Mouse (Mus musculus): ENCODE measurements around the gene Maml2.

Gene Maml2

DNA sequence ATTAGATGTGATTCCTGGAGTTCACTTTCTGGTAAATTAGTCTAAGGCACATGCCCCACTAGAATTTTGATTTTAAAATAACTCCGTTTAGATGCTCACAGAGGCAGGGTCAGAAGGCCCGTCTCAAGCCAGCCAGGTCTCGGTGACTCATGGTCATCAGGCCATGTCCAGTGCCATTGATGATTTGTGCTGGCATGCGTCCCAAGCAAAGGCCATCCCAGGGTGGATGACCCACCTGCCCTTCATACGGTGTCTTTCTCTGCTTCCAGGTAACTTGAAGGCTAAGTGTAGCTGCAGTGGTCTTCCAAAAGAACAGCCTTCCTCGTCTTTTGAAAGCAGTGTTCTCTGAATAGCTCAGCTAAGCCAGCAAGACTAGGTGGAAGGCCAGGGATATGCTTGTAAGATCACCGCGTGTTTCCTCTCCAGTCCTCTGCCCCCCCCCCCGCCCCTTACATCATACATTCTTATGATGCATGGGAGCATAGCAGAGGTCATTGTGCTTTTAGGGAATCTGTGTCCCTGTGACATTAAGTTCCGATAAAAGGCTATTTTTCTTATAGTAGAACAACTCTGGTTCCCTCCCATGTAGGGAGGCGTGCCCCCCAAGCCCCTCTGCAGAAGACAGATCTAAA is 235.4 kb downstream of the Maml2 start:
- DNase-seq (ENCODE audit: low spot score): no peak

DNA sequence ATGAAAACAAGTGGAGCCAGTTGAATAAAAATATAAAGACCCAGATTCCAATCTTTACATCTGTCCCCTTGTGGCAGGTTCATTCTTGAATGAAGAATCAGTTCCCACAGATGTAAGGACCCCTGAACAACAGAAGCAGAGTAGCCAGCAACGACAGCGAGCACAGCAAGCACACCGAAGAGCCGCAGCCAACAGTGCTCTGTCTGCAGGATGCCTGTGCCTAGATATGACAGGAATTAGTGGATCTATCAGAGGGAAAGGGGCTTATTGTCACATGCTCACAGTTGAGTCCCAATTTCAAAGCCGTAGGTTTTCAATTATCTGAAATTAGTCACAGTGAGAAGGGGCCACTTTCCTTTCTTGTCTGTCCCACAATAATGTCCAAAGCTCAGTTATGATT is 238.0 kb downstream of the Maml2 start:
- no peak for DNase-seq (ENCODE audit: low spot score)

DNA sequence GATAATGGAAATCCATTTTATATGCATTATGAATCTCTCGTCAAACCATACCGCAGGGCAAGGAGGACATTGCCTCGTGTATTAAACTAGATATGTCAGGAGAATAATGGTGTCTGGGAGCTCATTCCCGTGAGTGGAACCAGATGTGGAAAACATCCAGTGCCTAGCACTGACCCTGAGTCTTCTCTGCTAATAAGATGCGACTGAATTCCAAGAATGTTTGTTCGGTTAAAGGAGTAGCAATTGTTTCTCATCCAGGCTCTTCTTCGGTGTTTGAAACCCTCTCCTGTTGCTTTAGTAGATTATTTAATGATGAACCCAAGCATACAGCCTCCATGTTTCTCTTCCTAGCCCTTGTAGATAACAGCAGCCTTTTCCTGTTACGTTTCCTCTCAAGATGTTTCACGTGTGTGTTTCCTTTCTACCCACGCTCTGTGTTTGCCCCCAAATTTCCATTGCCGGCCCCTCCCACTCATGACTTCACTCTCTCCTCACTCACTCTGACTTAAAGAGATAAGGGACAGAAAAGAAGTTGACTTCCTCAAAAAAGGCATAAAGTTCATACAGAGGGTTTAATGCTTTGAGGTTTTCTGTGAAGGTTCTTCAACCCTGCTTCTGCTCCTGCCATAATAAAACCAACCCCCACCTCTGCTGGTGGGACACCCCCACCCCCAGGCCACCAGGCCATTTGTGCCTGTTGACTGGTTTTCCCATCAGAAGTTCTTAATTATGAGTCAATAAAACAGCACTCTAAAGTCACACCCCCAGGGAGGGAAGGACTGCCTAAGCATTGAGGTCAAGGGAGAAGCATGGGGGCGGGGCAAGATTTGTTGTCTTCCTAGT is 238.9 kb downstream of the Maml2 start:
- DNase-seq (ENCODE audit: low spot score): no peak

DNA sequence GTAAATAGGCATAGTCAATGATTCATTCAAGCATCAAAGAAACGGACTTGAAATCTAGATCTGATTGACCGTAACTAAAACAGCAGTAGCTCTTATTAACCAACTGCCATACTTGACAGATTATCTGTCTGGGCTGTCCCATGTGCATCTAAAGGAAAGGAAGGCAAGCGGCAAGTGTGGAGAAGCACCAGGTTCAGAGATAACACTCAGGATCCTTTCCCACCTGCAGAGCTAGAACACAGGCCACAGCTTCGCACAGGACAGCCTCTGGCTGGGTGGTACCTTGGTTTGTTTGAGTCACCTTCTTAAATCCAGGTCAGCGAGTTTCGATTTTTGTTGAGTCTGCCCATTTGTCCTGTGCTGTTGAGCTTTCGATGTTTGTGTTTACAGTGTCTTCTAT is 240.4 kb downstream of the Maml2 start:
- DNase-seq (ENCODE audit: low spot score): no peak

DNA sequence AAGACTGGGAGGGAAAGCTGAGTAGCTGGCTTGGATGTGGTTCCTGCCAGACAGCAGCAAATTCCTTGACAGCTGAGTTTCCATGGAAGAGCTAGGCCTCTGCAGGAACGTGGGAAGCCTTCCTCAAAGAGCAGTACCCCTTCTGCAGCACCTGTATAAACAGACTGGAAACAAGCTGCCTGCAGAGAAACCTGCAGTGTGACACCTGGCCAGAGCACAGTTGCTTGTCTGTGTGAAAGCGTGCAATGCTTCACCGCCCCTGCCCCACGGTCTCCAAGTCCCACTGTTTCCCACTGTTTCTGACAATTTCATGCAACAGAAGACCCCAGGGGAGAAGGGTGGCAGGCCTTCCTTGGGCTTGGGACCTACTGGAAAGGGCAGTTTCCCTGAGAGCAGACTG is 241.8 kb downstream of the Maml2 start:
- DNase-seq (ENCODE audit: low spot score): no peak

DNA sequence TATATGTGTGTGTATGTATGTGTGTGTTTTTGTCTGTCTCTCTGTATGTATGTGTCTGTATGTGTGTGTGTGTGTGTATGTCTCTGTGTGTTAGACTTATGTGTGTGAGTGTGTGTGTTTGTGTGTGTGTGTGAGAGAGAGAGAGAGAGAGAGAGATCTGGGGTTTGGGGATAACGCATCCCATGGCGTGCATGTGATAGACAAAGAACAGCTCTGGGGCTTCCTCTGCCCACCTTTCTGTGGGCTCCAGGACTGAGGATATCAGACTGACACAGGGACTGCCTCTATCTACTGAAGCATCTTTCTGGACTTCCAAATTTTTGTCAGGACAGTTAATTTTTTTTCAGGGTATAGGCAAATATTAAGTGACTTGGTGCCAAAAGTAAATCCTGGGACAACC is 242.5 kb downstream of the Maml2 start:
- DNase-seq (ENCODE audit: low spot score): no peak

DNA sequence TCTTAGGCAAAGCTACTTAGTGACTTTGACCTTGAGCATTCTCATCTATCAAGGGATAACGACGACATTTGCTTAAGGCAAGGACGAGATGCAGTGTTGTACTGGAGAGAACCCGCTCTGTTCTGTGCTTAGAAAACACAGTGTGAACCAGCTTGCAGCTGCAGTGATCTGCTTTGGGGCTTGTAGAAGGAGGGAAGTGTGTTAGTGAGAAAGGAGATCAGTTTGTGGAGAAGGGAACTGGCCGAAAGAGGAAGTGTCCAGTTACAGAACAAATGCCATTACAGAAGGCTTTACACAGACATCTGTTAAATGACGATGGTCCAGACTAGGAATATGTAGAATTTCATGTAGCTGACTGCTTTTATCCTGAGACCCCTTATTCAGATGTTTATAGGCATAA is 243.0 kb downstream of the Maml2 start:
- no peak for DNase-seq (ENCODE audit: low spot score)

DNA sequence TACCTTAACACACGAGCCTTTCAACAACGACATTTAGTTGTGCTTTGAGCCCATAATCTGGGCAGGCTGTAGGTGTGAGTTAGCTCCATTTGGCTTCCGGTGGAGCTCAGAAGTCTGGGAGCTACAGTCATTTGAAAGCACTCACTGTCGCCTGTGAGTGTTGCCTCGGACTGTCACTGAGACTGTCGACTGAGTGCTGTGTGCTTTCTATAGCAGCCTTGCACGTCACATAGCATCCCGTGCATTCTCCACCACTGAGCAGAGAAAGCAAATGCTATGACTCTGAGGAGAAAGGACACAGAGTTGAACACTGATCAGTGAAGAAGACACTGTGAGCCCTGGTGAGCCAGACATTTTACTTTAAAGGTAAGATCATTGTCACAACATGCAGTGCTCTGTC is 245.4 kb downstream of the Maml2 start:
- DNase-seq (ENCODE audit: low spot score): no peak

DNA sequence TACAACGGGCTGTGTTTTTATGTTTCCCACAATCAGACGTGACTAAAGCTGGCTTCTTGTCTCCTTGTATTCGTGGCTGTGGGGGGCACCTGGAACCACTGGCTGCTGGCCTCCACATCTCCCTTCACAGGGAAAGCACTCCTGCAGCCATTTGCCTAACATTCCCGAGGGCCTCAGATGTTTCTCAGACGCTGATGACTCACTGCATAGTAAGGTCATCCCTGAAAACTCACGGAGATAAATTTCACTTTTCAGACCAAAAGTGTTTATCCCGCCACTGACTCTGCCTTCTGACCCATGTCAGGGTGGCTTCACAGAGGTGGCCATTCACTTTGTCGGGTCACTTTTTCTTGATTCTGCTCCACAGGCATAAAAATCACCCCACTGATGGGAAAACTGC is 246.4 kb downstream of the Maml2 start:
- no peak for DNase-seq (ENCODE audit: low spot score)

DNA sequence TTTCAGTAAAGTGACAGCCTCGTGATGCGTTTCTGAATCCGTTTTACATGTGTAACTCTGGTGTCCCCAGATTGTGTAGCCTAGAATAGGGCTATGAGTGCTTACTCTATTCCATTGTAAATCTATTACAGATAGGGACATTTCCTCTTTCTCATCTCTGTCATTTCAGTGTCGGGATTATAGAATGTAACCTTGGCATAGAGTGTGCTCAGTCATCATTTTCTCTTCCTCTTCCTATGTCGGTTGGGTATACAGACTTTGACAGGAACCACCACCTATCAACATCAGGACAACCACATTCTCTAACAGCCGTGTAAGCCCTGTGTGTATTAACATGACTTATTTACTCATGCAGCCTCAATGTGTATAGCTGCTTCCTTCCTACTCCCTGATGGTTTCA is 248.0 kb downstream of the Maml2 start:
- DNase-seq (ENCODE audit: low spot score): no peak

DNA sequence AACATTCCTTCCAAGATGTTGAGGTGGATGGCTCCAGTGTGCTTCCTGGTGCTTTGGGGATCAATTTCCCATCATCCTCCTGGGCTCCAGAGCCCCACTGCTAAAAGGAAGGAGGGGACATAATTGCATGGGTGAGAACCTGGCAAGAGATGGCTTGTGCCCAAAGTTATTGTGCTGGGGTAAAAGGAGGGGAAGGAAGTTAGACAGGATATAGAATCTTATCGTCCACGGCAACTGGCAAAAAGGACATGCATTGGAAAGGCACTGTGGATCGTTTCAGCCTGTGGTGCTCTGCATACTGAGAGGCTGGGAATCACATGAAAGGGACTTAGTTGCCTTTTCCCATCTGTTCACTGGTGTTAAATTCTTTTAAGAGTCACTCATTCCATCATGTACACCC is 252.2 kb downstream of the Maml2 start:
- no peak for DNase-seq (ENCODE audit: low spot score)

DNA sequence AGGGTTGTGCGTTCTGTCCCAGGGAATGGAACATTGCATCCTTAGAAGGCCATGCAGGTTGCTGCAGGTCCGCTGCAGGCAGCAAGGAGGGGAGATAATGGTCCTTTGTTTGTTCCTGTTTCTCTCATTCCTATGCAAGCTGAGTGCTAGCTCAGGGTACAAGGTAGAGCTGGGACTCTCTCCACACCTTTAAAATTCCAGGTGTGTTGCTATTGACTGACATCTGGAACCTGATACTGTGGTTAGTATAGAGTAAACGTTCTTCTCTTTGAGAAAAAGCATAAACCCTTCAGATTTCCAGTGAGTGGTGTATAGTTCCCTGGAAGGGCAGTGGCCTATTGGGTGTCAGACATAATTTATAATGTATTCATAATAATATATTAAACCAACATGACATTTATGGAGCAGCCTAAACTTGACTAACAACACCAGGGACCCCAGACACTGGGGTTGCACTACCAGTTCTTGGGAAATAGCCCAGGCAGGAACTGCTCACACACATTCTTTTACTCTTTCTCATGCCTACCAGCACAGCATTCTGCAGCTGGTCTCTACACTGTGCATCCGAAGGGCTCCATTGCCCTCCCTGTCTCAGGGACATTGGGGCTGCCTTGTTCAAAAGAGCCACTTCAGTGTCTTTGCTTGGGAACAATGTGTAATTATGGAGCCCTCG is 254.8 kb downstream of the Maml2 start:
- DNase-seq (ENCODE audit: low spot score): no peak

DNA sequence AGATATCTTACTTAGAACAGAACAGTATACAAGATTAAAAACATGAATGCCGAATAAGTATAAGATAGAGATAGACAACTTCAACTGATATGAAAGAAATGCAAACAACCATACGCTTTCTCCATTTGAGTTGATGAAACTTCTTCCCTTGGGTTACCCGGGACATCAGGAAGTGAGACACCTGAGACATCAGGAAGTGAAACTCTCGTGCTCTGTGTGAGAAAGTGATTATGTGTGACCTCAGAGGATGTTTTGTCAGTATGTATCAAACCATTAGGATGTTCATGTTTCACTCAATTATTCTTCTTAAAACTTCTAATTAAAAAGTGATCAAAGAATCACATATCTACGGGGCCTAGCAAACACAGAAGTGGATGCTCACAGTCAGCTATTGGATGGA is 257.0 kb downstream of the Maml2 start:
- DNase-seq (ENCODE audit: low spot score): no peak

DNA sequence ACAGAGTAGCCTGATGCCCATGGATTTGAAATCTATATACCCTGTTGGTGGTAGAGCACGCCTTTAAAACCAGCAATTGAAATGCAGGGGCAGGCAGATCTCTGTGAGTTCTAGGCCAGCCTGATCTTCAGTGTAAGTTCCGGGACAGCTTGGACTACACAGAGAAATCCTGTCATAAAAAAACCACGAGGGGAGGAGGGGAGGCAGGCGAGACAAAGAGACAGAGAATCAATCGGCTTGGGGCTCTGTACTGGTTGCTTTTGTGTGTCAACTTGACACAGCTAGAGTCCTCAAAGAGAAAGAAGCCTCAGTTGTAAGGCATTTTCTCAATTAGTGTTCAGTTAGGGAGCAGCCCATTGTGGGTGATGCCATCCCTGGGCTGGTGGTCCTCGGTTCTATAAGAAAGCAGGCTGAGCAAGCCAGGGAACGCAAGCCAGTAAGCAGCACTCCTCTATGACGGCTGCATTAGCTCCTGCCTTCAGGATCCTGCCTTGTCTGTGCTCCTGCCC is 258.3 kb downstream of the Maml2 start:
- no peak for DNase-seq (ENCODE audit: low spot score)

DNA sequence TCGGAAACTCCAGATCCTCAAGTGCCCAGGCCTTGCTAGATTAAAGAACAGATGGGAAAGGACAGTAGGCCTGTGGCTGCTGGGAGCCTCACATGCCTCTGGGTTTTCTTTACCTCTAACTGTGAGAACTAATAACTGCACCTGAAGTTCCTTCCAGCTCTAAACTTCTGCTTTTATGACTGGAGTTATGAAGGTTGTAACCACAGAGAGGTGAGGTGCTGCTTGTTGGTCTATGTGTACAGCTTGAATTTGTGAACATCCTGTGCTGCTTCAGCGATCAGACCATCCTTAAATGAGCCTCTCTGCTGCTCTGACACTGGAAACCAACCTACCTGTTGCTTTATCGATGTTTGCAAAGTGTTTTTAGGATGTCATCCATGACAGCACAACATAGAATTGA is 258.9 kb downstream of the Maml2 start:
- DNase-seq (ENCODE audit: low spot score): no peak

DNA sequence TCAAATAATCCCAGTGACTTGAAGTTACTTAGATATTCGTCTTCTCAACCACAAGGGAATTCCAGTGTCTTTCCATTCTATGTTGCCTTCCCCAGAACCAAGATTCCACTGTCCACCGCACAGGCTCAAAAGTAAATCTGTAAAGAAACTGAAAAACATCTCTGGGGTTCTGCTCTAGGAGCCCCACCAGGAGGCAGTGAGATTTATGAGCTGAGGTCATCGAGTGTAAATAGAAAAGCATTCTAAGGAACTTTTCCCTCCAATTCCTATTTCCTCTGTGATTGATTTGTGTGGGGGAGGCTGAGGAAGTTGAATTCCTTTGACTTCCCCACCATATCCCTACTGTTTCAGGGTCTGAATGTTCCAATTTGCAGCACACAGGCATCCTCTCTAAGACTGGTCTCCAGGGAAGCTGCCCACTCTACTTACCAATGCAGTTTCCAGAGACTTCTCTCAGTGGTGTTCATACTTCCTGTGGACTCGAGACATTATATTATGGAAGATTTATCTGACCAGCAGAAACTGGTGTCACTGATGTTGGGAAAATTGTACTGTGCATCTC is 261.1 kb downstream of the Maml2 start:
- DNase-seq (ENCODE audit: low spot score): no peak

DNA sequence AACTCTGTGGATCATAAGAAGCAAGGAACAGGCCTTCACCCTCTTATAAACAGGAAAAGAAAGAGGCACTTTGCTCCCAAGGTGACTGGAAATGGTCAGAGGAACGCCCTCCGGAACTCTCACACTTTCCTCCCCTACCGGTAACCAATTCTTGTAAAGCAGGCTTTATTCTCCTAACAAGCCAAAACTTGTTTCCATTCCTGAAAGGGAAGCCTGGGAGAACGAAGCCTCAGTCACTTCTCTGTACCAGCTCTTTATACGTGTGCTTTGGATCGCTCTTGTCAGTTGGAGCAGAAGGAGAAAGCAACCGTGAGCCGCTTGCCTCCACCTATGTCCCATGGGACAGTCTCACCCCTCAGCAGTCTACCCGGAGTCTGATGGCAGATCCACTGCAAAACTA is 262.9 kb downstream of the Maml2 start:
- DNase-seq (ENCODE audit: low spot score): no peak

DNA sequence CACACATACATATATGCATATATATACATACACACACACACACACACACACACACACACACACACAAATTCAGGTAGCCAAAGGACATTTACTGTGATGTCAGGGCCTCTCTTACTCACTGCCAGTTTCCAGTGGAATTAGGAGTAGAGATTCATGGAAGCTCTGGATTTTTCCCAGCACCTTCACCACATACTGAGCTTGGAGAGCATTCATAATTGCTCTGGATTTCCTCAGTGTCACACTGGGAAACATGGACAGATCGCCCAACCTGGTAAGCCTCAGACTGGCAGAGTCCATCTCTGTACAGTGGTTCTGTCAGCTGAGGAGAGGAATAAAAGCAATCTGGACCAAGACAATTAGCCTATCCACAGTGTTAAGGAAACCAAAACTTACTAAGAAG is 263.6 kb downstream of the Maml2 start:
- no peak for DNase-seq (ENCODE audit: low spot score)

DNA sequence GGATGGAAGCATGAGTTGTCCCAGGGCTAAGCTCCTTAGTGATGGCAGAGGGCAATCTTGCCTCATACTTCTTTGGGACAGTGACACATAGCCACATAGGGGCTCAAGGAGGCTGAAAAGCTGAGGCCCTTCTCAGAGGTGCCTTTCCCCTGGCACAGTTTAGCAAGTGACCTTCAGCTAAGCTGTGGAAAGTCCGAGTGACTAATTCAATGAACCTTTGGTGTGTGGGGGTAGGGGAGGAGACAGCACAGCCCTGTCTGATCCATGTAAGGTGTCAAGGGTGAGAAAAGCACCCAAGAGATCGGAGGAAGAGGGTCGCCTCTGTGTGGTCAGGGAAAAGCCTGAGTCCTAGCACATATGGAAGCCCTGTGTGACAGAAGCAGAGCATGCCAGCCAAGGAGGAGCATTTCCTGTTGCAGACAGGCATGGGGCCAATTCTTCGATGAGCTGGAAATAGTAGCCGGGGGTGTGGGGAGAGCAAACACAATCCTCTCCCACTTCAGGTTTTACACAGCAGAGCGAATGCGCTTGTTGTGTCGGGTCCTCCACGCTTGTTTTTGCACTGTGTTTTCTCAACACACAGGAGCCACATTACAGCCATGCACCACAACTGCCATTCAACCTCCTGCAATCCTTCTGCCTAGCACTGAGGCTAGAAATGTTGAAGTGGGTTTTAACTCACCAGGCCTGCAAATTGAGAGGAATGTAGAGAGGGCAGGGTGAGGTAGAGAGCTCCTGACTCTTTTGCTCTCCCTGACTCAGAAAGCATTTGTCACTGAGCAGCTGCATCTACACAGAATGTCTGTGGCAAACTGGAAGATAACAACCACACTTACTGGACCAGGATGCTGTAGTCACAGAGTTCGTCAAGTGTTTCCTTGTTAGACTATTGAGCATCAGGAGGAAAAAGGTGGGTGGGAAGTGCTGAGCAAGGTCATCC is 266.0 kb downstream of the Maml2 start:
- no peak for DNase-seq (ENCODE audit: low spot score)

DNA sequence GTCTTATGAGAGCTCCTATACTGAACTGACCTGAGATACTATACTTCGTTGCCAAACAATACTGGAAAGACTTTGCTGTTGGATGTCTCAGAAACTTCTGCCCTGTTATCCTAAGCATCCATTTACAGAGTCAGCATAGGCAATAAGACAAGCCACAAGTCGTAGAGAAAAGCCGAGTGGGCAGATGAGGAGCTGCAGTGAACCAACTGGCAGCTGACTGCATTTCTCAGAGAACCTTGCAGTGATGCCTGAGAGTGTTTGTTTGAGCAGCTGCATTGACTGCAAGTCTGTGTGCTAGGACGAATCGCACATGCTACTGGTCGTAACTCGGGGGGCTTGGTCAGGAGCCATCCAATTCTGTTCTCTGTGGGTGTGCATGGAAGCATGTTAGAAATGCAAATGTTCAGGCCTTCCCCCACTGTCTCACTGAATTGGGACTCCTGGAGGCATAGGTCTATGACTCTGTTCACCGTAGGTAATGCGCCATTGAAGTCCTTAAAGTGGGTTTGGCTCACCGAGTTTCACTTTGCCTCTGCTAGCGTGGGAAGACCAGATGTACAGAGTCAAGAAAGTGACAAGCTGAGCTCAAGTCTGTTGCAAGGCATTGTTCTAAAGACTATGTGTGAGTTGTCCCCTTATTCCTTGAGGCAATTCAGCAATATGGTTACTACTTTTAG is 267.7 kb downstream of the Maml2 start:
- no peak for DNase-seq (ENCODE audit: low spot score)
